Mouse (Mus musculus) c-Kit-positive CD71-negative TER-119-negative erythroid progenitor cells, embryonic 14.5 days (primary cell): ENCODE measurements around the gene Nlgn3.

Source experiments
- DNase-seq: peaks from one replicate; pipeline ENCODE4 v3.0.0-alpha.2; 2013; ENCODE audit warnings: low read depth

Gene Nlgn3

DNA sequence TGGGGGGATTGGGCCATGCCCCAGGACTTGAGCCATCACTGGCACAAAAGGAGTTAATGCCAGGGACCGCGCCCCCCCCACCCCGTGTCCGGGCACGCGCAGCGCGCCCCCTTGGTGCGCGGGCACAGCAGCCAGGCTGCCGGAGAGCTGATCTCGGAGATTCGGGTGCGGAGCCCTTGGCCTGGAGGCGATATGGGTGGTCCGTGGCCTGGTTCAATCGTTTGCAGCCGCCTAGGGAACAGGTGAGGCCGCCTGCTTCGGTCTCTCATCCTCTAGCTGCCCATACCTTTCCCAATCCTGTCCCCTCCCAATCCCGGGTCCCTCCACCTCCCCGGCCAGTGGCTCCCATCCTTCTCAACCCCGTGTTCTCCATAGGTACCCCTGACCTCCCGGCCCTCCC lies at the start of gene Nlgn3:
Gene Nlgn3, plus strand, starts transcription at position 114 of the 400 bp plus-strand sequence.
- no peak for DNase-seq

DNA sequence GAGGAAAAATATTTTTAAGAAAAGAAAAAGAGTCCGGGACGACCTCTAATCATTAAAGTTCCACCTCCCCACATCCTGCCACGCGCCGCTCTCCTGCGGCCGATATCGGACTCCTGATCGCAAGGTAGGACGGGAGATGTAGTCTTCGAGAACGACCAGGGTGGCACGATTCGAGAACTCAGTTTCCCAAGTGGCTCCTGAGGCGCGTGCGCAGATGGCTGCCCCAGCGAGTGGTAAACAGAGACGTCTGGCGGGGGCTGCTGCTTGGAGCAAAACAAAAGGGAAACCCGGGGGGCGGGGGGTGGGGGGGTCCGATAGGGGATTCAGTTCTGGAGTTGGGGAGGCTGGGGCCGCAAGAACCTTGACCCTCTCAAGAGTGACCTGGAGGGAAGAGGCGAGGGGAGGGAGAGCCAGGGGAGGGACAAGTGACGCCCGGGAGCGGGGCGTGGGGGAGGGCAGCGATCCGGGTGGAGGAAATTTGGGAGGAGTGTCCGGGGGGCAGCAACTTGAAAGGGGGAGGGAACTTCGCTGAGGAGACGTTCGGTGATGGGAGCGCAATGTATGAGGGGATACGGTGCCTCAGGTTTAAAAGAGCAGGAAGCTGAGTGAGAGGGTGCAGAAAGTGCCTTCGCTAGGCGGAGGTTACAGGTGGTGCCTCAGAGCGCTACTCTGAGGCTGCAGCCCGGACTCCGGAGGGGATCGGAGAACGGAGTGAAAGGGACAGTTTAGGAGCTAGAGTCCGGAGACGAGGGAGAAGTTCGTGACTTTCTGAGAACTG lies 44.8 kb upstream of the Nlgn3 start, which contains the start of gene Foxo4:
Gene Foxo4, plus strand, starts transcription at position 577 of the 778 bp plus-strand sequence.
- peak; percentile 71 for DNase-seq

DNA sequence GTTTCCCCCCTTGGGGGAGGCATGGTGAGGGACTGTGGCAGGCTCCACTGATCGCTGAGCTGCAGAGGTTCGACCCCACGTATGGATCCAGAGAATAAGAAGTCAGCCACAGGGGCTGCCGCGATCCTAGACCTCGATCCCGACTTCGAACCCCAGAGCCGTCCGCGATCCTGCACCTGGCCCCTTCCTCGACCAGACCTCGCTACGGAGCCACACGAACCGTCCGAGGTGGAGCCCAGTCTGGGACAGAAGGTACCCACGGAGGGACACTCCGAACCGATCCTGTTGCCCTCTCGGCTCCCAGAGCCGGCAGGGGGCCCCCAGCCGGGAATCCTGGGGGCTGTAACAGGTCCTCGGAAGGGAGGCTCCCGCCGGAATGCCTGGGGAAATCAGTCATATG lies 44.2 kb upstream of the Nlgn3 start:
- no peak for DNase-seq

DNA sequence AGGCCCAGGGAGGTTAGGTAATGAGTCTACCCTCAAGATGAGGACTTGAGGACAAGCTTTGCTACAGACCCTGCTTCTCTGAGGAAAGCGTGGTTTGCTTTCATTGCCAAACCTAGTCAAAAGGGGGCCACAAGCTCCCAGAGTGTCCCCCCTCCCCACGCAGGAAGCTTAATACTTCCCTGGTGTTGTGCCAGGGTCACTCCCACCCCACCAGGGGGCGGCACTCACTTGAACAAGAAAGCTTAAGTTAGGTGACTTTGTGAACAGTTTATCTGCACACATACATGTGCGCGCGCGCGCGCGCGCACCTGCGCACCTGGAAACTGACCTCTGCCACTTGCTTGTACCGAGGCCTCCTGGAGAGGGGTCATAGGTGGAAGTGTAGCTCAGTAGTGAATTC lies 42.4 kb upstream of the Nlgn3 start:
- DNase-seq: no peak

DNA sequence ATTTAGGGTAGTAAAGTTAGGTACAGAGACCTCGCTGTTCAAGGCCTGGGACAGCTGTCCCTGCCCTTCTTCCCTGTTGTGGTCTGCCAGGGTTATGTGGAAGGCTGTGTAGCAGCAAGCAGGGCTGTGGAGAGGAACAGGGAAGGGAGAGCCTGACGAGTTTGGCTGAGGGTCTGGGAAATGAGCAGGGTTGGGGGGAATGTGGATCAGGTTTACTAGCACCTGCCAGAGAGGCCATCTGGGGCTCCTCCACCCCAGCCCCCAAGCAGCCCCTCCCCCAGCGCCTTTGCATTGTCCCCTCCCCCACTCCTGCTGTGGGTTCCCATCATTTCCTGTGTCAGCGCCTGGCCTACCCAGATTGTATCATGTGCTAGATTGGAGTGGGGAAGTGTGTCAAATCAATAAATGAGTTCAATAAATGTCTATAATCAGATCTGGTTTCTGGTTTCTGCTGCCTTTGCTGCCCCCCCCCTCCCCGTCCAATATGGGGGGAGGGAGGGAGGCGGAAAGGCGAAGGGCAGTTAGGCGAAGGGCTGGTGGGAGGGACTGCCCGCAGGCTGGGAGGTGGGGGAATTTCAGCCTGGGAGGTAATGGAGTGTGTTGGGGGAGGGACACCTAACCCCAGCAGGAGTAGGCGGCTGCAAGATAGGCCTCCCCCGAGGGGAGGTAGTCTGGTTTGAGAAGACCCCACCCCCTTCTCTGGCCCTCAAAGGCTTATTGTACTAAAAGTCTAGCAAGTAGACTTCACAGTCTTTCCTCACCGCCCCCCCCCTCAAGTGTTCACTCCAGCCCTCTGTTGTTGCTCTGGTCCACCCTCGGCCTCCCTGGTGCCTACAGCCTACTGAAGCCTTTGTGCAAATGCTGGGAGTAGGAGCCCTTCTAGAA lies 38.3 kb upstream of the Nlgn3 start:
- no peak for DNase-seq

DNA sequence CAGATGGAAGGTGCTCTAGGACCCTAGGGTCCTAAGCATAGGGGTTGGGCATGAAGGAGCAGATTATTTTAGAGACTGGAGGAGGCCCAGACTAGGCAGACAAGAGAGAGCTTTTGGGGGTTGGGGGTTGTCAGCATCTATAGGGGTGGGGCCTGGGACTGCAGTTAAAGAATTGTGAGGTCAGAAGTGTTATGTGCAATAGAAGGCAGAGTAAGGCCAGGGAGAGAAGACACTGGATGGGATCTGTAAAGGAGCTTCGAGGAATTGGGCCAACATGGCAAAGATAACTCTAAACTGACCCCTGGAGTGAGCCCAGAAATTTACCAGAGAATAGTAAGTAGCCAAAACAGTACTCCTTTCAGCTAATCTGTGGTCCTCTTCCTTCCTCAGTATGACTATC lies 35.1 kb upstream of the Nlgn3 start, which contains the start of gene Gm614:
Gene Gm614, minus strand, starts transcription at position 101 of the 400 bp plus-strand sequence.
- no peak for DNase-seq

DNA sequence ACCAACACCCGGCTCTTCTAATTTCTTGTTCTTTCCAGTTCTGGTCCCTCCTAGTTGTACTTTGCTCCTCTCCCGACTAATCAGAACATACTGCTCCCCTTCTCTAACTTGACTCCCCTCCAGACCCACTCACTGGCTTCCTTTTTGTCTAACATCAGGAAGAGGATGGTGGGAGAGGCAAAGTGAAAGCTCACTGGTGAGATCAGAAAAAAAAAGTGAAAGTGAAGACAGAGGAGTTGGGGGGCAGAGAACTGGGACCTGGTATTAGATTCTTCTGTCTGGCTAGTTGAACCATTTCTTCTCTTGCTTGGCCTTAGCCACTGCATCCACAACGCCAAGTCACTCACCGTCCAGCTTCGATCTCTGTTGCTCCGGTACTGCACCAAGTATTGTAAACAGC lies 32.3 kb upstream of the Nlgn3 start:
- no peak for DNase-seq

DNA sequence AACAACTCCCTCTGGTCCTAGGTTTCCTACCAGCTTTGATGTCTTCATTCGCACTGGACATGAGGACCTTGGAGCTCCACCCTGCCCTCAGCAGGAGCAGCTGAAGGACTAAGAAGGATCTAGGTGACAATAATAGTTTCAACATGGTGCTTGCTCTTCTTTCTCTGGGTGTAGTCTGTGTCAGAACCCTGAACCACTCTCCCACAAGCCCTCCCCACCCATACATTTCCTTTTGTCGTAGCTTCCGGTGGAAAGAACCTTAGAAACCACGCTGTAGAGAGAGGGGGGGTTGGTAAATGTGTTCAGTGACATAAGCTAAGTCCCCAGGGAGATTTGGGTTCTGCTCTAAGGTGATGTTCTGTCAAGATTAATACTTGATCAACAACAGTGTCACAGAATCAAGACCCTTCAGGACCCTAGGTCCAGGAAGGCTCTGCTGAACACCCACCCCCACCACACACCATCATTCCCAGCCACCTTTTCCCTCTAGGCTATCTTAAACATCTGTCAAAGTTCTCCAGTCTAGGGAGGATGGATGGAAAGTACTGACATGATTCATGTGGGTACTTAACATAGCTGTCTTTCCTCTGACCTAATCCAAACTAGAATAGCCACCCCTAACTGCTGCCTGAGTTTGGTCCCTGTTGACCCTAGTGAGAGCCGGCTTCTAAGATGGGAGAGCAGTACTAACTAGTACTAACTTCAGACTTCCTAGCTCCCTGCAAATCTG lies 30.8 kb upstream of the Nlgn3 start, which contains the start of gene Il2rg:
Gene Il2rg, minus strand, starts transcription at position 231 of the 730 bp plus-strand sequence.
- DNase-seq: no peak

DNA sequence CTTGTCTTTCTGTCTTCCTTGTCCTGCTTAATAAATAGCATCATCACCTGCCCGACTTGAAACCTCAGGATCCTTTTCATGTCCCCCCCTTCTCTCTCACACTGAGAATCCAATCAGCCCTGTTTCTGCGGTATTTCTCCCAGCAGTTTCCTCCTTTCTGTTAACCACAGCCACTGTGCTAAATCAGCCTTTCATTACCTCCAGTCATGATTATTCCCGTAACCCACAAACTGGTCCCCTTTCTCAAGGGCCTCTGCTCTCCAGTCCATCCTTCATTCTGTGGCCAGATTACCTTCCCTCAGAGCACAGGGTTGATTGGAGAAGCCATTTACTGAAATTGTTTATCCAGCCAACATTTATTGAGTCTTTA lies 30.2 kb upstream of the Nlgn3 start, which contains the start of gene Gm20489:
Gene Gm20489, minus strand, starts transcription at position 269 of the 370 bp plus-strand sequence.
- no peak for DNase-seq

DNA sequence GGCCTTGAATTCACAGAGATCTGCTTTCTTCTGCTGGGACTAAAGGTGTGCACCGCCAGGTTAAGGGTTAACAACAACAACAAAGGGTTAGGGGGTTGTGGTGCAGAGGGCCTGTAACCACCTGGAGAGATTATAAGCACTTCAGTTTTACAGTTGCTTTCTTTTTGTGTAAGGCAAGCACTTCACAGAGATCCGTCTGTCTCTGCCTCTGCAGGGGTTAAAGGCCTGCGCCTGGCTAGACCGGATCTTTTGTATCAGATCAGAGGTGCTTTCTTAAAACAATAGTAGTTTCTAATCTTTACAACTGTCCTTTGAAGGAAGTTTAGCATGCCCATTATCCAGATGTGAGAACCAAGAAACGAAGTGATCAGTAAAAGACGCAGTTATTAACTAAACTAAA lies 25.6 kb upstream of the Nlgn3 start:
- DNase-seq: no peak

DNA sequence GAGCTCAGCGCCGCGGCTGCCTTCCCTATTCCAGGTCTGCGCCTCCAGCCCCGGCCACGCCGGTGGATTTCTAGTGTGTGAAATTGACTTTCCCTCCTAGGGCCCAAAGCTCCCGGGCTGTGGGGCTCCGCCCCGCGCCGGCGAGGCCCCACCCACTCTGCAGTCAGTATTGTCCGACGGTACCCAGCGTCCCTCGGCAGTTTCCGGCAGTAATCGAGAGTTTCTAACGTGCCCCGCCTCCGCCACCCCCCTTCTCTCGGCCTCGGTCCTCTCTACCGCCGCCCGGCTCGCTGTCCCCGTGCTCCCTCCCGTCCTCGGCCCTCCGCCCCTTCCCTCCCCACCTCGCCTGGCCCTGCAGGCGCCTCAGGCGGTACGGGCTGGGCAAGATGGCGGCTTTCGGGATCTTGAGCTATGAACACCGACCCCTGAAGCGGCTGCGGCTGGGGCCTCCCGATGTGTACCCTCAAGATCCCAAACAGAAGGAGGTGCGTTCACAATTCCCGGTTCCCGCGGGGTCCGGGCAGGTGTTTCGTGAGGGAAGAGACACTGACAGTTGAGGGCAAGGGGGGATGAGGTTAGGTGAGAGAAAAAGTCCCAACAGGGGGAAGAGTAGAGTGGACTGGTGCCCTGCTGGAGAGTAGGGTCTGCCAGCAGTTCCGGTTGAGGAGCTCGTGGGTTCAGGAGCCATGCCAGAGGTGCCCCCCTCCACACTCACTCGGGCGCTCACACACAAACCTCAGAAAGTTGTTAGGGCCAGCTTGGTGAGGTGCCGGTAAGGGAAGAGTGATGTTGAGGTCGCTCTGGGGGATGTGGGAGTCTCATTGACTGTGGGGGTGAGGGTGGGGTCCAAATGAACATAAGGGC lies 24.9 kb upstream of the Nlgn3 start, which contains the start of gene Med12:
Gene Med12, plus strand, starts transcription at position 156 of the 864 bp plus-strand sequence.
- peak; percentile 60 for DNase-seq

DNA sequence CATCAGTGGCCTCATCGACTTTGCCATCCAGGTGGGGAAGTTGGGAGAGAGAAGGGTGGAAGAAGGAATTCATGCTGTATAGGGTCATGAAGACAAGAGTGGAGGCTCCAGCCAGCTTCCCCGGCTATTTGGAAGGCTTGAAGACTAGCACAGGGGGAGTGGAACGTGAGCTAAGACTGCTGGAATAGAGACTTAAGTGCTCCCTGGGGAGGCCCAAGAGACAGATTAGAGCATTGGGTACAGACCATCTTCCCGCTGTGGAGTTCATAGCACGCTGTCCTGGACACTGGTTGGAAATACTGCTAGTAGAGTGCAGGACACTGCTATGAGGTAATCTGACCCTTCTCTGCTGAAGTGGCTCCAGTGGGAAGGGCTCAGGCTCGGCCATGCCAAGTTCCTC lies 16.2 kb upstream of the Nlgn3 start:
- no peak for DNase-seq

DNA sequence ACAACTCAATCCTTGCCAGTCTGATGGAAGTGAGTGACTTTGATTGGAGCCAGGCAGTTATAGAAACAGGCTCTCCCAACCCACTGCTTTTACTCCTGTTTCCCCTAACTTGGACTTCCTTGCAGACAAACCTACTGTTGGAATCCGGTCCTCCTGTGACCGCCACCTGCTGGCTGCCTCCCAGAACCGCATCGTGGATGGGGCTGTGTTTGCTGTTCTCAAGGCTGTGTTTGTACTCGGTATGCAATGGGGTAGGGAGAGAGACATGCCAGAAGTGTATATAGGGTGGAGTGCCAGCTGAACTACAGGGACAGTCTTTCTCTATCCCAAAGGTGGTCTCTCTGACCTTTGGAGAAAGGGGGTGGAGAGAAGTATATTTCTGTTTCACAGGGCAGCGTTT lies 13.4 kb upstream of the Nlgn3 start:
- DNase-seq: no peak

DNA sequence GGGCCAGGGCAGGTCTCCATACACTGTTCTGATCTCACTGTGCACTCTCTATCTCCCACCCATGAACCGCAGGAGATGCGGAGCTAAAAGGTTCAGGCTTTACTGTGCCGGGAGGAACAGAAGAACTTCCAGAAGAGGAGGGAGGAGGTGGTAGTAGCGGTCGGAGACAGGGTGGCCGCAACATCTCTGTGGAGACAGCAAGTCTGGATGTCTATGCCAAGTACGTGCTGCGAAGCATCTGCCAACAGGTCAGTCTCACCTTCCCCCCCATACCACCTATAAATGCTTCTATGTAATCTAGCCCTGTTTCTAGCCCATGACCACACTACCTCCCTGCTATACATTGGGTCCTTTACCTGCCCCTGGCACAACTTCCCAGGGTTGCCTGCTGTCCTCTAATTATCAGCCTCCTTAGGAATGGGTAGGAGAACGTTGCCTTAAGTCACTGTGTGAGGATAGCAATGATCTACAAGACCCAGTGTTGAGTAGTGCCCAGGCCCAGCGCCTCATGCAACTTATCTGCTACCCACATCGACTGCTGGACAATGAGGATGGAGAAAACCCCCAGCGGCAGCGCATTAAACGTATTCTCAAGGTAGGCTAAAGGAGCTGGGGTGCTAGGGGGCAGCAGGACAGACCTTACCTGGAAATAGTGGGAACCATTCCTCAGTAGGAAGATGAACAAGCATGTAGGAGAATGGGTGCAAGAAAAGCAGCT lies 12.9 kb upstream of the Nlgn3 start:
- DNase-seq: no peak

DNA sequence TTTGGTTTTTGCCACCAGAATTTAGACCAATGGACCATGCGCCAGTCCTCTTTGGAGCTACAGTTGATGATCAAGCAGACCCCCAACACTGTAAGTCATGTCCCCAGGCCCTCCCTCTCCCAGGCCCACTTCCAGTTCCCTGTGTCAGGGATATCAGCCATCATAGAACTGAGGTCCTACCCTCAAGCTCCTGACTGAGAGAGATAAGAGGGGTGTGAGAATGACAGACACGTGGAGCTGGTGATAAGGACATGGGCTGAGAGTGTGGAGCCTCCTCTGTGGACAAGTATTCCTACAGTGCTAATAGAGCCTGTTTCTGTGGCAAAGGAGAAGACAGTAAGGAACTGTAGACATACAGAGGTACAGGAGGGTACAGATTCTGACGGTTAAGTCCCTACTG lies 11.4 kb upstream of the Nlgn3 start:
- no peak for DNase-seq

DNA sequence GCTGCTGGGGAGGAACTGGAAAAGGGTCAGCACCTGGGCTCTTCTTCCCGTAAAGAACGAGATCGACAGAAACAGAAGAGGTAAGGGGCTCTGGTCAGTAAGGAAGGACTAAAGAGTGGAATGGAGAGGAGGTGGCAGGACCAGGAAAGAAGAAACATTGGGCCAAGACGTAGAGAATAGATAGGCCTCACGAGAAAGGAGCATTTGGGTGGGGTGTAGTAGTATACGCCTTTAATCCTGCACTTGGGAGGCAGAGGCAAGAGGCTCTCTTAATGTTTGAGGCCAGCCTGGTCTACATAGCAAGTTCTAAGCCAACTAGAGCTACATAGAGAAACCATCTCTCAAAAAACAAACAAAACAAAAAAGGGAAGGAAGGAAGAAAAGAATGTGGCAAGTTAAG lies 10.5 kb upstream of the Nlgn3 start:
- DNase-seq: no peak

DNA sequence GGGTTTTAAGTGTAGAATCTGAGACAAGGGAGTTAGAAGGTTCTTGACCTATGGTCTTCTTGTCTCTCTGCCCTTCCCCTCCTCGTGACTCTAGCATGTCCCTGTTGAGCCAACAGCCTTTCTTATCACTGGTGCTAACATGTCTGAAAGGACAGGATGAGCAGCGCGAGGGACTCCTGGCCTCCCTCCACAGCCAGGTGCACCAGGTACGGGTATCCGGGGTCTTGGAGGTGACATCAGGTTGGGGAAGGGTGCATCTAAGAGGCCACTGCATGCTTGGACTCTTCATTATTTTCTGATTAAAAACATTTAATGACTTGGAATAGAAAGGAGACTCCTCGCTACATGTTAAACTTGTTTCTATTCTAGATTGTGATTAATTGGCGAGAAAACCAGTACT lies 9.9 kb upstream of the Nlgn3 start:
- DNase-seq: no peak

DNA sequence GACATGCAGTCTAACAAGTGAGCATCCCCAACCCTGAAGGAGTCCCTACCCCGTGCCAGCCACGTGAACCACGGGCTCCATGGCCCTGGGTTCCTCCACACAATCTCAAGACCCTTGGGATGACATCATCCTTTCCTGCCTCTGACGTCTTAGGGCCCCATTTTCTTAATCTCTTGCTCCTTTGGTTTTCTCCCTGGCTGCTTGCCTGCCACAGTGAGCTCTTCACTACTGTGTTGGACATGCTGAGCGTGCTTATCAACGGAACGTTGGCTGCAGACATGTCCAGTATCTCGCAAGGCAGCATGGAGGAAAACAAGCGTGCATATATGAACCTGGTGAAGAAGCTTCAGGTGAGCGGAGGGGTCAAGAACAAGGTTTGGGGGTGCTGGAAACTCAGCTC lies 8.9 kb upstream of the Nlgn3 start:
- DNase-seq: no peak

DNA sequence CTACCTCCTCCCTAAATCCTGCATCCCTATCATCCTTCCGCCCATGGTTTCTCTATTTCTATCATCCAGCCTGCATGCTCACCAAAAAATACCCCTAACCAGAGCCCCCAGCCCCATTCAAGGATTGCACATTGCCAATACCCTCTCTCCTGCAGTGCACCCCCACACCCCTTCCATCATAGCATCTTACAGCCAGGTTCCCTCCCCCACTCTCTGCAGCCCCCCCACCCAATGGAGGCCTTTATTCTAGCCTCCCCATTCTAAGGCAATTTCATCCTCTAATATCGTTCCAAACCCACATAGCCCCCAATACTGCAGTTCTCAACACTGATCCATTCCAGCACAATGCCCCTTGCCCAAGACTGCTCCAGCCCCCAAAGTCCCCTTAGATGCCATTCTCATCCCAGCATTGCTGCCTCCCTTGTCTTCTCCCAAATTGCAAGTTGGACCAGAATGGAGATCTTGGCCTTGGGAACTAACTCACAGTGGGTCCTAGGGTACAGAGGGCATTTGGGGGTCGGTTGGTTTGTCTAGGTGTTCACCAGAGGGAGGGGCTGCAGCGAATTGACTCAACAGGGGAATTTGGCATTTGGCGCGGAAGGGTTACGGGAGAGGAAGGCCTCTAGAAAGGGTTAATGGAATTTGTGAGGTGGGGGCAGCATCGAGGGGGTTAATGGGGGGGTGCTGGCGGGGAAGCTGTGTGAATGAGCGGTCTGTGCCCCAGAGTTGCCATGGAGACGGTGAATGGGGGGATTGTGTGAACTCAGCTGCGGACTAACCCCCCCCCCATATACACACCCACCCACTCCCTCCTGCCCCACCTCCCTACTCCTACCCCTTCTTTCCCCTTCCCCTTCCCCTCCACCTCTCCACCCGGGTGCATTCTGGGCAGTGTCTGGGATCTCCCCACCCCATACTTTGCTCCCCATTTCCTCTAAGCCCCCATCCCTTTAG lies 782 bp downstream of the Nlgn3 start:
- no peak for DNase-seq
